Mouse (Mus musculus): Measurements from ENCODE around the gene Rbm38.

Rbm38 gene

GRCm38 (mm10) chr2:173020430-173020829 lies at the start of gene Rbm38:
TSS of gene Rbm38 (plus strand) at chr2:173020498.
- no peak for DNase-seq (ENCODE audit: low read depth, low spot score)

- DNase-seq (ENCODE audit: low read depth, low spot score) = no peak
Observed at GRCm38 (mm10) chr2:172971865-172972264, 48.4 kb upstream of the Rbm38 start.

- peak; percentile 36 for DNase-seq (ENCODE audit: low read depth, low spot score)
Observed at GRCm38 (mm10) chr2:172973806-172974565, 46.3 kb upstream of the Rbm38 start.

GRCm38 (mm10) chr2:172974701-172975100 lies 45.6 kb upstream of the Rbm38 start:
- DNase-seq (ENCODE audit: low read depth, low spot score) = no peak

GRCm38 (mm10) chr2:172975159-172975558 lies 45.1 kb upstream of the Rbm38 start:
- DNase-seq (ENCODE audit: low read depth, low spot score) = no peak

- no peak for DNase-seq (ENCODE audit: low read depth, low spot score)
Observed at GRCm38 (mm10) chr2:172976661-172977238, 43.5 kb upstream of the Rbm38 start.

GRCm38 (mm10) chr2:172977409-172978130 lies 42.7 kb upstream of the Rbm38 start, which contains the start of gene Spo11:
TSS of gene Spo11 (plus strand) at chr2:172977700.
- DNase-seq (ENCODE audit: low read depth, low spot score) = peak; percentile 53

- DNase-seq (ENCODE audit: low read depth, low spot score) = no peak
Observed at GRCm38 (mm10) chr2:172978131-172978633, 42.1 kb upstream of the Rbm38 start.

- no peak for DNase-seq (ENCODE audit: low read depth, low spot score)
Observed at GRCm38 (mm10) chr2:172979666-172980345, 40.5 kb upstream of the Rbm38 start.

GRCm38 (mm10) chr2:172982776-172983561 lies 37.3 kb upstream of the Rbm38 start:
- DNase-seq (ENCODE audit: low read depth, low spot score) = peak; percentile 34

- no peak for DNase-seq (ENCODE audit: low read depth, low spot score)
Observed at GRCm38 (mm10) chr2:172990161-172990560, 30.1 kb upstream of the Rbm38 start.

- peak; percentile 86 for DNase-seq (ENCODE audit: low read depth, low spot score)
Observed at GRCm38 (mm10) chr2:172996207-172996606, 24.1 kb upstream of the Rbm38 start.

GRCm38 (mm10) chr2:172997748-172998147 lies 22.6 kb upstream of the Rbm38 start:
- DNase-seq (ENCODE audit: low read depth, low spot score) = no peak

GRCm38 (mm10) chr2:172998478-172998877 lies 21.8 kb upstream of the Rbm38 start:
- DNase-seq (ENCODE audit: low read depth, low spot score) = no peak

GRCm38 (mm10) chr2:172999630-173000284 lies 20.5 kb upstream of the Rbm38 start, which contains the start of gene Rae1:
TSS of gene Rae1 (plus strand) at chr2:173000117.
- DNase-seq (ENCODE audit: low read depth, low spot score) = peak; percentile 98

- DNase-seq (ENCODE audit: low read depth, low spot score) = peak; percentile 60
Observed at GRCm38 (mm10) chr2:173000285-173000652, 20.0 kb upstream of the Rbm38 start.

- DNase-seq (ENCODE audit: low read depth, low spot score) = peak; percentile 74
Observed at GRCm38 (mm10) chr2:173000921-173001320, 19.4 kb upstream of the Rbm38 start.

GRCm38 (mm10) chr2:173003737-173004136 lies 16.6 kb upstream of the Rbm38 start:
- no peak for DNase-seq (ENCODE audit: low read depth, low spot score)

GRCm38 (mm10) chr2:173010220-173010717 lies 10.0 kb upstream of the Rbm38 start:
- DNase-seq (ENCODE audit: low read depth, low spot score) = no peak

GRCm38 (mm10) chr2:173011440-173011839 lies 8.9 kb upstream of the Rbm38 start:
- DNase-seq (ENCODE audit: low read depth, low spot score) = no peak
